Mouse (Mus musculus) embryonic facial prominence, embryonic 14.5 days (tissue): ENCODE measurements around the gene Lrp11. TPM values are rescaled to one million over a fixed set of nuclear protein-coding genes. Genes with fewer than 3 reads are reported as not detected.

Source experiments
- ATAC-seq: fragments of 200-750 bp; cut with Nextera tagmentation; 2 replicates; pipeline ENCODE4 v1.8.0; 2017; ENCODE audit warnings: low read depth, moderate number of reproducible peaks, moderate TSS enrichment
- DNase-seq: peaks from one replicate; pipeline ENCODE4 v3.0.0-alpha.2; 2015; ENCODE audit warnings: low spot score
- H3K27ac ChIP-seq: fragments of 300-500 bp; sonication (generic); replicated peaks from 2 replicates; pipeline ENCODE4 v1.5.1; 2014; ENCODE audit warnings: low read depth, mild to moderate bottlenecking, low read length, moderate library complexity
- H3K27me3 ChIP-seq: fragments of 300-500 bp; sonication (generic); replicated peaks from 2 replicates; pipeline ENCODE4 v1.6.1; 2014; ENCODE audit warnings: low read length; ENCODE audit not compliant: control insufficient read depth, insufficient read depth
- H3K36me3 ChIP-seq: fragments of 300-500 bp; sonication (generic); 2 replicates; pipeline ENCODE4 v1.6.1; 2014; ENCODE audit warnings: low read length, mixed read lengths; ENCODE audit not compliant: control insufficient read depth, insufficient read depth
- H3K4me1 ChIP-seq: fragments of 300-500 bp; sonication (generic); 2 replicates; pipeline ENCODE4 v1.6.1; 2014; ENCODE audit warnings: antibody characterized with exemption, low read length; ENCODE audit not compliant: control insufficient read depth, insufficient read depth
- H3K4me2 ChIP-seq: fragments of 300-500 bp; sonication (generic); 2 replicates; pipeline ENCODE4 v1.6.1; 2014; ENCODE audit warnings: low read depth, mild to moderate bottlenecking, low read length, moderate library complexity, mixed read lengths
- H3K4me3 ChIP-seq: fragments of 300-500 bp; sonication (generic); 2 replicates; pipeline ENCODE4 v1.5.1; 2014; ENCODE audit warnings: low read depth, mild to moderate bottlenecking, low read length
- H3K9ac ChIP-seq: fragments of 300-500 bp; sonication (generic); 2 replicates; pipeline ENCODE4 v1.6.1; 2014; ENCODE audit warnings: low read depth, mild to moderate bottlenecking, low read length, moderate library complexity, mixed read lengths
- H3K9me3 ChIP-seq: fragments of 300-500 bp; sonication (generic); 2 replicates; pipeline ENCODE4 v1.6.1; 2016; ENCODE audit warnings: low read length; ENCODE audit not compliant: control insufficient read depth
- WGBS: fragments of 180-500 bp; shearing (Covaris S2); extraction: QIAGEN DNeasy Blood & Tissue Kit; methylation state at CpG from one replicate; pipeline ENCODE4 v1.1.7; 2014; 5-methylcytosine and 5-hydroxymethylcytosine counted together
- polyA plus RNA-seq: library from polyadenylated mRNA; unstranded; fragments of >200 nt; fragmentation: Nextera tagmentation; extraction: Ambion mirVana; gene quantifications from 2 replicates; pipeline ENCODE4 v1.2.1, GENCODE M21; 2014

Gene Lrp11
- polyA plus RNA-seq, 1 experiment from 2014 or later, result 5.4 TPM

- no peak overlapping the region for H3K9ac ChIP-seq
- H3K4me2 ChIP-seq, result no peak overlapping the region
- 77% methylated on average over 16 of the region's 16 CpGs for WGBS
- H3K4me3 ChIP-seq, result no peak overlapping the region
- no peaks in the 10 kb centered on the region for H3K27me3 ChIP-seq
- DNase-seq, result no peak
- H3K36me3 ChIP-seq, result peaks cover 25% of the 10 kb centered on the region
- H3K4me1 ChIP-seq, result no peaks in the 10 kb centered on the region
- no peak for ATAC-seq
- H3K9me3 ChIP-seq, result no peaks in the 10 kb centered on the region
- H3K27ac ChIP-seq, result no peak overlapping the region
Measured at GRCm38 (mm10) chr10:7630951-7631720, 41.5 kb downstream of the Lrp11 start.

GRCm38 (mm10) chr10:7640366-7640765 is 50.8 kb downstream of the Lrp11 start:
- ATAC-seq (no peak), DNase-seq (no peak)
- Histone ChIP-seq H3K9me3 (no peaks in the 10 kb centered on the region), H3K4me3 (no peak overlapping the region), H3K27ac (no peak overlapping the region), H3K9ac (no peak overlapping the region), H3K27me3 (no peaks in the 10 kb centered on the region), H3K4me1 (no peaks in the 10 kb centered on the region), H3K4me2 (no peak overlapping the region), H3K36me3 (peaks cover 70% of the 10 kb centered on the region)
- WGBS, result 97% methylated on average over 12 of the region's 12 CpGs

- 91% methylated on average over 2 of the region's 2 CpGs for WGBS
- no peak overlapping the region for H3K4me3 ChIP-seq
- H3K9me3 ChIP-seq, result no peaks in the 10 kb centered on the region
- DNase-seq (no peak), ATAC-seq (no peak)
- H3K4me2 ChIP-seq, result no peak overlapping the region
- H3K4me1 ChIP-seq, result no peaks in the 10 kb centered on the region
- no peak overlapping the region for H3K9ac ChIP-seq
- no peak overlapping the region for H3K27ac ChIP-seq
- peaks cover 57% of the 10 kb centered on the region for H3K36me3 ChIP-seq
- no peaks in the 10 kb centered on the region for H3K27me3 ChIP-seq
Measured at GRCm38 (mm10) chr10:7645911-7646310, 56.3 kb downstream of the Lrp11 start.

- no peak overlapping the region for H3K9ac ChIP-seq
- DNase-seq (no peak), ATAC-seq (no peak)
- H3K4me1 ChIP-seq, result no peaks in the 10 kb centered on the region
- no peaks in the 10 kb centered on the region for H3K27me3 ChIP-seq
- H3K4me3 ChIP-seq, result no peak overlapping the region
- no peaks in the 10 kb centered on the region for H3K9me3 ChIP-seq
- H3K36me3 ChIP-seq, result peaks cover 35% of the 10 kb centered on the region
- no peak overlapping the region for H3K4me2 ChIP-seq
- no peak overlapping the region for H3K27ac ChIP-seq
- WGBS, result 86% methylated on average over 4 of the region's 4 CpGs
Measured at GRCm38 (mm10) chr10:7649059-7649458, 59.5 kb downstream of the Lrp11 start.

GRCm38 (mm10) chr10:7651057-7651456 is 61.5 kb downstream of the Lrp11 start:
- Histone ChIP-seq H3K9ac (no peak overlapping the region), H3K36me3 (peaks cover 26% of the 10 kb centered on the region), H3K4me3 (no peak overlapping the region), H3K4me1 (no peaks in the 10 kb centered on the region), H3K4me2 (no peak overlapping the region), H3K9me3 (no peaks in the 10 kb centered on the region), H3K27me3 (no peaks in the 10 kb centered on the region), H3K27ac (no peak overlapping the region)
- ATAC-seq, result no peak
- no peak for DNase-seq
- 88% methylated on average over 2 of the region's 2 CpGs for WGBS

GRCm38 (mm10) chr10:7662471-7663141 is 73.0 kb downstream of the Lrp11 start:
- Histone ChIP-seq H3K9me3 (no peaks in the 10 kb centered on the region), H3K27ac (peak overlapping the region; percentile 89), H3K4me3 (peak overlapping the region; percentile 95), H3K4me1 (peaks cover 8% of the 10 kb centered on the region), H3K36me3 (no peaks in the 10 kb centered on the region), H3K9ac (peak overlapping the region; percentile 87), H3K4me2 (peak overlapping the region; percentile 92), H3K27me3 (no peaks in the 10 kb centered on the region)
- WGBS, result 0% methylated on average over 23 of the region's 44 CpGs
- DNase-seq (no peak), ATAC-seq (peak; percentile 82)

- H3K4me1 ChIP-seq, result peaks cover 13% of the 10 kb centered on the region
- H3K36me3 ChIP-seq, result no peaks in the 10 kb centered on the region
- H3K9me3 ChIP-seq, result no peaks in the 10 kb centered on the region
- H3K4me3 ChIP-seq, result peak overlapping the region; percentile 95
- 1% methylated on average over 35 of the region's 64 CpGs for WGBS
- ATAC-seq (peak; percentile 93), DNase-seq (peak; percentile 93)
- no peaks in the 10 kb centered on the region for H3K27me3 ChIP-seq
- peak overlapping the region; percentile 89 for H3K27ac ChIP-seq
- H3K9ac ChIP-seq, result peak overlapping the region; percentile 87
- peak overlapping the region; percentile 92 for H3K4me2 ChIP-seq
Measured at GRCm38 (mm10) chr10:7663159-7664026, 73.8 kb downstream of the Lrp11 start.

- ATAC-seq, result no peak
- Histone ChIP-seq H3K27me3 (no peaks in the 10 kb centered on the region), H3K9ac (peak overlapping the region; percentile 87), H3K36me3 (no peaks in the 10 kb centered on the region), H3K4me3 (peak overlapping the region; percentile 95), H3K4me1 (peaks cover 14% of the 10 kb centered on the region), H3K27ac (0 out of 2 replicates have a peak overlapping the region, but pooled peaks have one; percentile 89), H3K4me2 (peak overlapping the region; percentile 92), H3K9me3 (no peaks in the 10 kb centered on the region)
- DNase-seq, result peak; percentile 14
- 60% methylated on average over 6 of the region's 6 CpGs for WGBS
Measured at GRCm38 (mm10) chr10:7664027-7664526, 74.5 kb downstream of the Lrp11 start.
